Mouse (Mus musculus) megakaryocyte progenitor cell, adult 5-6 weeks (primary cell): Measurements from ENCODE around the gene Nqo1. TPM values are rescaled to one million over a fixed set of nuclear protein-coding genes. Genes with fewer than 3 reads are reported as not detected.

Experiments
- total RNA-seq, 2 experiments: library from RNA; stranded (forward) in 1 of 2; stranded (reverse) in 1 of 2; fragments of 157-497, 149-512 nt in 1 of 2; fragments of 200-1000 nt in 1 of 2; gene quantifications; 2 replicates each; pipeline versions ENCODE4 v1.2.3 to v1.2.4; 2015 to 2017

Gene Nqo1
- total RNA-seq, 2 experiments from 2014 or later = 2.8 to 5.4 TPM

Other genes starting within 250 kb of the Nqo1 start
- gene Nfat5, start 109.7 kb downstream of the Nqo1 start, total RNA-seq (2015) = 30.1 and 32.3 TPM in 2 replicates
- gene Nfat5, start 109.7 kb downstream of the Nqo1 start, total RNA-seq (2017) = 18.8 and 20.9 TPM in 2 replicates
- gene Nob1, start 21.8 kb upstream of the Nqo1 start, total RNA-seq (2015) = 56.4 and 57.4 TPM in 2 replicates
- 35.8 and 36.5 TPM in 2 replicates for gene Nob1, start 21.8 kb upstream of the Nqo1 start, total RNA-seq (2017)
- gene Wwp2, start 33.2 kb upstream of the Nqo1 start, total RNA-seq (2015) = 31.8 and 41.3 TPM in 2 replicates
- gene Wwp2, start 33.2 kb upstream of the Nqo1 start, total RNA-seq (2017) = 52.3 and 54.7 TPM in 2 replicates
- gene Psmd7, start 185.3 kb upstream of the Nqo1 start, total RNA-seq (2015) = 199 and 226 TPM in 2 replicates
- gene Psmd7, start 185.3 kb upstream of the Nqo1 start, total RNA-seq (2017) = 95.6 and 127 TPM in 2 replicates